Mouse (Mus musculus) liver, postnatal 0 days (tissue): ENCODE data around the gene Ddx19a. TPM values are rescaled to one million over a fixed set of nuclear protein-coding genes. Genes with fewer than 3 reads are reported as not detected.

Source experiments
- ATAC-seq: fragments of 200-750 bp; cut with Nextera tagmentation; 2 replicates; pipeline ENCODE4 v1.8.0; 2017; ENCODE audit warnings: mild to moderate bottlenecking, moderate library complexity
- DNase-seq: peaks from one replicate; pipeline ENCODE4 v3.0.0-alpha.2; 2016
- H3K27ac ChIP-seq: fragments of 300-500 bp; sonication (generic); 2 replicates; pipeline ENCODE4 v1.5.1; 2014; ENCODE audit warnings: antibody characterized with exemption, moderate library complexity, mild to moderate bottlenecking, low read depth
- H3K27me3 ChIP-seq: fragments of 300-500 bp; sonication (generic); 2 replicates; pipeline ENCODE4 v1.6.1; 2014; ENCODE audit warnings: low read length, control low read depth, mixed read lengths; ENCODE audit not compliant: insufficient read depth
- H3K36me3 ChIP-seq: fragments of 300-500 bp; sonication (generic); replicated peaks from 2 replicates; pipeline ENCODE4 v1.6.1; 2014; ENCODE audit warnings: mild to moderate bottlenecking, control low read depth, low read length, moderate library complexity, mixed read lengths; ENCODE audit not compliant: insufficient read depth
- H3K4me1 ChIP-seq: fragments of 300-500 bp; sonication (generic); 2 replicates; pipeline ENCODE4 v1.6.1; 2014; ENCODE audit warnings: antibody characterized with exemption, mild to moderate bottlenecking, control low read depth; ENCODE audit not compliant: insufficient read depth
- H3K4me2 ChIP-seq: fragments of 300-500 bp; sonication (generic); 2 replicates; pipeline ENCODE4 v1.6.1; 2014; ENCODE audit warnings: low read depth, mild to moderate bottlenecking, low read length, moderate library complexity, mixed read lengths
- H3K4me3 ChIP-seq: fragments of 300-500 bp; sonication (generic); 2 replicates; pipeline ENCODE4 v1.5.1; 2014; ENCODE audit warnings: low read depth, low read length
- H3K9ac ChIP-seq: fragments of 300-500 bp; sonication (generic); replicated peaks from 2 replicates; pipeline ENCODE4 v1.6.1; 2014; ENCODE audit warnings: mild to moderate bottlenecking, moderate library complexity
- H3K9me3 ChIP-seq: fragments of 300-500 bp; sonication (generic); 2 replicates; pipeline ENCODE4 v1.6.1; 2016; ENCODE audit warnings: mild to moderate bottlenecking, control low read depth, low read length, mixed read lengths
- CTCF ChIP-seq: sonication (generic); IDR thresholded peaks from 2 replicates; pipeline ENCODE4 v1.5.1; 2016; ENCODE audit warnings: antibody characterized with exemption, low read depth
- EP300 ChIP-seq: IDR thresholded peaks from 2 replicates; pipeline ENCODE4 v1.6.1; 2016; ENCODE audit warnings: antibody characterized with exemption, low read depth, mild to moderate bottlenecking
- WGBS: fragments of 180-500 bp; shearing (Covaris S2); extraction: QIAGEN DNeasy Blood & Tissue Kit; methylation state at CpG from one replicate; pipeline ENCODE4 v1.1.7; 2014; ENCODE audit not compliant: insufficient replicate concordance; 5-methylcytosine and 5-hydroxymethylcytosine counted together
- polyA plus RNA-seq: library from polyadenylated mRNA; unstranded; fragments of >200 nt; fragmentation: Nextera tagmentation; extraction: Ambion mirVana; gene quantifications from 2 replicates; pipeline ENCODE4 v1.2.1, GENCODE M21; 2015

Gene Ddx19a
- polyA plus RNA-seq, 1 experiment from 2014 or later: 6.9 TPM

GRCm38 (mm10) chr8:110969910-110970770 lies 27.5 kb downstream of the Ddx19a start:
- Histone ChIP-seq H3K27me3 (no peaks in the 10 kb centered on the region), H3K4me1 (peaks cover 17% of the 10 kb centered on the region), H3K9me3 (no peaks in the 10 kb centered on the region), H3K36me3 (peaks cover 25% of the 10 kb centered on the region; the same call in 1 of the 2 replicates), H3K4me3 (peak overlapping the region; percentile 56), H3K4me2 (peak overlapping the region; percentile 86), H3K9ac (peak overlapping the region; percentile 66), H3K27ac (peak overlapping the region; percentile 50)
- DNase-seq: peak; percentile 89
- WGBS: 9% methylated on average over 45 of the region's 45 CpGs
- TF ChIP-seq EP300 (no peak), CTCF (no peak)
- peak; percentile 91 for ATAC-seq

- Histone ChIP-seq H3K9ac (no peak overlapping the region), H3K36me3 (peaks cover 28% of the 10 kb centered on the region), H3K27ac (no peak overlapping the region), H3K9me3 (no peaks in the 10 kb centered on the region), H3K4me2 (no peak overlapping the region), H3K4me1 (peaks cover 17% of the 10 kb centered on the region), H3K4me3 (no peak overlapping the region), H3K27me3 (no peaks in the 10 kb centered on the region)
- no peak for DNase-seq
- TF ChIP-seq EP300: no peak
- TF ChIP-seq CTCF: no peak
- no peak for ATAC-seq
- 81% methylated on average over 9 of the region's 9 CpGs for WGBS
Observed at GRCm38 (mm10) chr8:110967326-110967725, 30.3 kb downstream of the Ddx19a start.

DNA sequence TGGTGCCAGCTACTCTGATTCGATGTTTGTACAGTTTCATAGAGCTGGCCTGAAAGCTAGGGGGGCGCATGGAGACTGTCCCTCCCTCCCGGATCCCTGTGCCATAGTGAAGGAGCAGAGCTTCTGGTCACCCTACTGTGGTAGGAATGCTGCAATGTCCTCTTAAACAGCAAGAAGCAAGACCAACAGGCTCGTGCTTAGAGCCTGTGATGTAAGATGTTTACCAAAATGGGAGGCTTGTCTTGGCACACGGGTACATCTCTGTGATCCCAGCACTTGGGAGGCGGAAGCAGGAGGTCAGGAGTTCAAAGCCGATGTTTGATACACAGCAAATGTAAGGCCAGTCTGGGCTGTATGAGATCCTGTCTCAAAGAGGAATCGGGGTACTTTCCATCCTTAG lies 31.0 kb downstream of the Ddx19a start:
- no peak overlapping the region for H3K9ac ChIP-seq
- 78% methylated on average over 8 of the region's 8 CpGs for WGBS
- no peak overlapping the region for H3K4me3 ChIP-seq
- H3K4me2 ChIP-seq: no peak overlapping the region
- TF ChIP-seq CTCF (0 out of 2 replicates have a peak, but pooled peaks have one; percentile 4), EP300 (no peak)
- no peaks in the 10 kb centered on the region for H3K27me3 ChIP-seq
- H3K9me3 ChIP-seq: no peaks in the 10 kb centered on the region
- peaks cover 32% of the 10 kb centered on the region for H3K36me3 ChIP-seq
- H3K4me1 ChIP-seq: peaks cover 17% of the 10 kb centered on the region
- no peak for DNase-seq
- ATAC-seq: no peak
- no peak overlapping the region for H3K27ac ChIP-seq

GRCm38 (mm10) chr8:110965594-110965993 lies 32.0 kb downstream of the Ddx19a start:
- WGBS: 41% methylated on average over 7 of the region's 7 CpGs
- no peak overlapping the region for H3K9ac ChIP-seq
- peak; percentile 46 for ATAC-seq
- no peaks in the 10 kb centered on the region for H3K27me3 ChIP-seq
- TF ChIP-seq EP300 (peak; percentile 55; the same call in 1 of the 2 replicates), CTCF (peak; percentile 42)
- DNase-seq: peak; percentile 76
- no peak overlapping the region for H3K4me2 ChIP-seq
- H3K4me3 ChIP-seq: no peak overlapping the region
- no peaks in the 10 kb centered on the region for H3K9me3 ChIP-seq
- peaks cover 12% of the 10 kb centered on the region for H3K4me1 ChIP-seq
- H3K27ac ChIP-seq: no peak overlapping the region
- peaks cover 32% of the 10 kb centered on the region for H3K36me3 ChIP-seq

DNA sequence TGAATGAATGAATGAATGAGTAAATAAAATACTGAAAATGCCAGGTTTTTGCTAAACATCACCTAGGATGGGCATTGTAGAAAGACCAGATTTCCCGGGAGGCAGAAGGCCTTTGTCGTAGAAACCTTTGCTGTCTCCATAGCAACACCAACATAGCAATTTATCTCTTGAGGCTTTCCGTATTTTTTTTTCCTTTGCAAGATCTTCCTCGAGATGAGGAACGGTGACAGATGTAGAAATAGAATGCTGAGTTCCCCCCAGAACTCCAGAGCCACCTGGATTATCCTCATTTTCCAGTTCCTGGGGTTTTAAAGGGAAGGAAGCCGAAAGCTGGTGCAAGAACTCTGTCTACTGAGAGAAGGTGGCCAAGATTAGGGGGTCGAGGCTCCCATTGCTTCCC lies 32.9 kb downstream of the Ddx19a start:
- Histone ChIP-seq H3K27me3 (no peaks in the 10 kb centered on the region), H3K4me3 (no peak overlapping the region), H3K36me3 (peaks cover 36% of the 10 kb centered on the region), H3K4me1 (peaks cover 5% of the 10 kb centered on the region), H3K4me2 (no peak overlapping the region), H3K27ac (no peak overlapping the region), H3K9me3 (no peaks in the 10 kb centered on the region), H3K9ac (no peak overlapping the region)
- WGBS: 82% methylated on average over 7 of the region's 7 CpGs
- TF ChIP-seq CTCF (no peak), EP300 (no peak)
- ATAC-seq: no peak
- no peak for DNase-seq

GRCm38 (mm10) chr8:110963051-110963450 lies 34.5 kb downstream of the Ddx19a start:
- Histone ChIP-seq H3K27me3 (no peaks in the 10 kb centered on the region), H3K4me3 (no peak overlapping the region), H3K9me3 (no peaks in the 10 kb centered on the region), H3K4me1 (peaks cover 4% of the 10 kb centered on the region; the same call in 1 of the 2 replicates), H3K27ac (no peak overlapping the region), H3K36me3 (peaks cover 39% of the 10 kb centered on the region), H3K4me2 (no peak overlapping the region), H3K9ac (no peak overlapping the region)
- ATAC-seq (no peak), DNase-seq (no peak)
- TF ChIP-seq CTCF: no peak
- 96% methylated on average over 2 of the region's 2 CpGs for WGBS
